In the genomic region with DNA sequence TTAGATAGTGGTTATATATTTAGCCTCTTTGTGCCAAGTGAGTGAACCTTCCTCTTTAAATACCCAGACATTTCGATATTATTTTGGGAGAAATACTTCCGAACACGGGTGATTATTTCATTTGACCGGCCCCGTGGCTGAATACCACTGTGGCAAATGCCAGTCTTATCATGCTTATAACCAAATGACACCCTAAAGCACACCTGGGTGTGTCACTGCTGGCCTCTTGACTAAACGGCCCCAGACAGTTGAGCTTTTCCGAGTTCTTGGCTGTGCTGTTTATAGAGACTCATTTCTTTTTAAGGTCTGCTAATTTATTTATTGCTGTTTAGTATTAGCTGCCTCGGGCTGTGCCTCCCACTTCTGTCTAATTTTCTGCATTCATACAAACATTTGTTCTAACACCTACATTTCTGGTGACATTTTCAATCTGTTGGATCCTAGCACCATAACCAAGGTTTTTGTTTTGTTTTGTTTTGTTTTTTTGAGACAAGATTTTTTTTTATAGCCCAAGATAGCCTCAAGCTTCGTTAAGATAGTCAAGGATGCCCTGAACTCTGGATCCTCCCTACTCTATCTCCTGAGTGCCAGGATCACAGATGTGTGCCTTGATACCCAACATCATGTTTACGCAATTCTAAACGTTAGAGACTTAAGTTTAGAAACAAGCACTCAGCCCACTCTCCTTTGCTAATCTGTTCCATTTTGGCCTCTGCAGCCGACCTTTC, we compare ENCODE assay signal across 20 mouse cellular contexts. TPM values are rescaled to one million over a fixed set of nuclear protein-coding genes. Genes with fewer than 3 reads are reported as not detected.
DNase-seq lines count a peak whose midpoint lies in the region; ATAC-seq and TF ChIP-seq lines count a peak whose summit lies in the region.
"Had no signal": no experiment of that assay in that cellular context is flagged by ENCODE, and none has a peak within 500 bp of the region (broad histone marks: within the 10 kb centered on the region; RNA-seq: fewer than 3 reads in every experiment).

No protein-coding gene starts in this region.

- no peaks in the 10 kb centered on the region for H3K27me3 ChIP-seq in lung, postnatal 0 days (replicated peaks; ENCODE audit: insufficient read depth, low read length)
- H3K27me3 ChIP-seq in liver, embryonic 12.5 days (replicated peaks), result no peaks in the 10 kb centered on the region
- H3K27me3 ChIP-seq in thymus, adult 2 months (ENCODE audit: control insufficient read depth, insufficient read depth, low read length), result no peaks in the 10 kb centered on the region
- no peaks in the 10 kb centered on the region for H3K27me3 ChIP-seq in heart, embryonic 11.5 days (ENCODE audit: control insufficient read depth, insufficient read depth, low read length)
- H3K27me3 ChIP-seq: heart, embryonic 12.5 days; midbrain, embryonic 13.5 days had no signal

- DNase-seq in lung, postnatal 0 days (ENCODE audit: low spot score), result no peak
- DNase-seq in lung, adult 18-20 months, result no peak
- DNase-seq in thymus, adult 2 months, result no peak
- DNase-seq in left cerebral cortex, adult 11 months (ENCODE audit: low spot score), result no peak
- DNase-seq: adrenal gland, postnatal 25 days; cerebellum, adult 11 months; cerebellum, postnatal 10 days; gastrocnemius, postnatal 10 days; heart, adult 11 months; heart, postnatal 14 days; kidney, postnatal 4 days; layer of hippocampus, adult 9-11 months; thymus, postnatal 36 days had no signal

- 49% methylated on average over 12 of the region's 12 CpGs for WGBS in lung, postnatal 0 days
- 47% methylated on average over 12 of the region's 12 CpGs for WGBS in liver, embryonic 12.5 days (ENCODE audit: insufficient replicate concordance)
- 76% methylated on average over 12 of the region's 12 CpGs for WGBS in macrophage (ENCODE audit: missing documents)
- 91% methylated on average over 12 of the region's 12 CpGs for WGBS in thymus, adult 2 months
- WGBS in heart, embryonic 11.5 days (ENCODE audit: insufficient replicate concordance), result 67% methylated on average over 12 of the region's 12 CpGs

- TF ChIP-seq EP300 in lung, postnatal 0 days (IDR thresholded peaks at IDR 0.05), result no peak

- ATAC-seq in lung, postnatal 0 days, result 0 out of 2 replicates have a peak, but pooled peaks have one; percentile 8
- ATAC-seq in liver, embryonic 12.5 days, result peak; percentile 48
- ATAC-seq in heart, embryonic 11.5 days (replicated peaks; ENCODE audit: insufficient number of reproducible peaks, low FRiP score, low TSS enrichment), result no peak
- ATAC-seq: forebrain, embryonic 14.5 days; midbrain, embryonic 13.5 days had no signal

- TF ChIP-seq CTCF in lung, postnatal 0 days (IDR thresholded peaks at IDR 0.05), result no peak
- TF ChIP-seq CTCF in thymus, adult 2 months (IDR thresholded peaks at IDR 0.05; ENCODE audit: borderline replicate concordance, control insufficient read depth, extremely low read depth, insufficient read depth, low read length, poor library complexity), result no peak

- no peak overlapping the region for H3K4me3 ChIP-seq in lung, postnatal 0 days (ENCODE audit: low read depth, low read length)
- no peak overlapping the region for H3K4me3 ChIP-seq in liver, embryonic 12.5 days
- no peak overlapping the region for H3K4me3 ChIP-seq in macrophage (ENCODE audit: inconsistent target)
- H3K4me3 ChIP-seq in thymus, adult 2 months (ENCODE audit: control insufficient read depth, insufficient read depth, low read length), result no peak overlapping the region
- no peak overlapping the region for H3K4me3 ChIP-seq in heart, embryonic 11.5 days (ENCODE audit: low read depth, low read length)
- H3K4me3 ChIP-seq: heart, embryonic 12.5 days; left cerebral cortex, adult 2 months; midbrain, embryonic 13.5 days had no signal

- no peak overlapping the region for H3K9ac ChIP-seq in lung, postnatal 0 days (replicated peaks; ENCODE audit: low read depth)
- no peak overlapping the region for H3K9ac ChIP-seq in liver, embryonic 12.5 days
- no peak overlapping the region for H3K9ac ChIP-seq in heart, embryonic 11.5 days (ENCODE audit: low read depth, low read length)
- H3K9ac ChIP-seq: heart, embryonic 12.5 days; midbrain, embryonic 13.5 days had no signal

- no peaks in the 10 kb centered on the region for H3K9me3 ChIP-seq in lung, postnatal 0 days (ENCODE audit: low read length)
- H3K9me3 ChIP-seq in liver, embryonic 12.5 days (replicated peaks), result no peaks in the 10 kb centered on the region
- H3K9me3 ChIP-seq in heart, embryonic 11.5 days (replicated peaks; ENCODE audit: control insufficient read depth, low read length), result no peaks in the 10 kb centered on the region
- H3K9me3 ChIP-seq: heart, embryonic 12.5 days; midbrain, embryonic 13.5 days had no signal

- H3K4me1 ChIP-seq in lung, postnatal 0 days (ENCODE audit: insufficient read depth, low read depth, low read length), result peaks cover 5% of the 10 kb centered on the region; the same call in 1 of the 2 replicates
- peaks cover 77% of the 10 kb centered on the region for H3K4me1 ChIP-seq in liver, embryonic 12.5 days
- H3K4me1 ChIP-seq in thymus, adult 2 months (replicated peaks; ENCODE audit: control insufficient read depth, insufficient read depth, low read length), result peaks cover 19% of the 10 kb centered on the region
- H3K4me1 ChIP-seq in heart, embryonic 11.5 days (ENCODE audit: control insufficient read depth, insufficient read depth, low read length), result no peaks in the 10 kb centered on the region
- H3K4me1 ChIP-seq: midbrain, embryonic 13.5 days had no signal

- H3K79me2 ChIP-seq in macrophage (ENCODE audit: inconsistent target), result no peaks in the 10 kb centered on the region

- H3K36me3 ChIP-seq in lung, postnatal 0 days (ENCODE audit: insufficient read depth, low read length), result no peaks in the 10 kb centered on the region
- H3K36me3 ChIP-seq in liver, embryonic 12.5 days, result no peaks in the 10 kb centered on the region
- no peaks in the 10 kb centered on the region for H3K36me3 ChIP-seq in macrophage (ENCODE audit: inconsistent target)
- H3K36me3 ChIP-seq in thymus, adult 2 months (ENCODE audit: control insufficient read depth, insufficient read depth, low read length), result no peaks in the 10 kb centered on the region
- H3K36me3 ChIP-seq in heart, embryonic 11.5 days (ENCODE audit: control insufficient read depth, insufficient read depth, low read length), result no peaks in the 10 kb centered on the region
- H3K36me3 ChIP-seq: heart, embryonic 12.5 days; midbrain, embryonic 13.5 days had no signal

- no peak for TF ChIP-seq POLR2A in thymus, adult 2 months (IDR thresholded peaks at IDR 0.05; ENCODE audit: control insufficient read depth, extremely low read depth, insufficient read depth, low read length, poor library complexity)

- no peak overlapping the region for H3K27ac ChIP-seq in lung, postnatal 0 days (ENCODE audit: low read length)
- peak overlapping the region; percentile 67 for H3K27ac ChIP-seq in liver, embryonic 12.5 days
- H3K27ac ChIP-seq in macrophage, result peak overlapping the region; percentile 91; the same call in 1 of the 2 replicates
- H3K27ac ChIP-seq in thymus, adult 2 months (ENCODE audit: control insufficient read depth, insufficient read depth, low read length), result no peak overlapping the region
- H3K27ac ChIP-seq in heart, embryonic 11.5 days (ENCODE audit: low read depth, low read length), result no peak overlapping the region
- H3K27ac ChIP-seq: left cerebral cortex, adult 2 months; midbrain, embryonic 13.5 days had no signal

- no peak overlapping the region for H3K4me2 ChIP-seq in lung, postnatal 0 days (replicated peaks; ENCODE audit: low read depth, low read length)
- H3K4me2 ChIP-seq in liver, embryonic 12.5 days, result peak overlapping the region; percentile 48
- H3K4me2 ChIP-seq in heart, embryonic 11.5 days, result no peak overlapping the region
- H3K4me2 ChIP-seq: heart, embryonic 12.5 days; midbrain, embryonic 13.5 days had no signal

RNA-seq across cellular contexts. Expression of a gene that starts 7.1 kb away (rescaled TPM):
- polyA plus RNA-seq in lung, postnatal 0 days (2015; fragmentation: Nextera tagmentation; extraction: Ambion mirVana), result 57.8 and 61.1 TPM in 2 replicates
- 25.6 and 27.1 TPM in 2 replicates for polyA plus RNA-seq in liver, embryonic 12.5 days (2016; fragmentation: Nextera tagmentation; extraction: Ambion mirVana)
- 1,000 to 10,000 TPM in 5 of 26 experiments, 100 to 1,000 TPM in 21; 271 to 1,208 (median 683) TPM for total RNA-seq in macrophage (2018; cell fraction: chromatin; rRNA removed)
- 100 to 1,000 TPM; 257 to 838 (median 484) TPM for total RNA-seq in macrophage (2018; cell fraction: cytosol; rRNA removed)
- 1,000 to 10,000 TPM in 10 of 26 experiments, 100 to 1,000 TPM in 16; 418 to 1,412 (median 857) TPM for total RNA-seq in macrophage (2018; cell fraction: nucleus; rRNA removed)
- 203 to 517 TPM (median 444 TPM) in 3 replicates for polyA plus RNA-seq in macrophage (2018)
- polyA plus RNA-seq in thymus, adult 2 months (2012; rRNA removed), result 41.0 and 51.4 TPM in 2 replicates
- 13.1 and 13.8 TPM in 2 replicates for polyA plus RNA-seq in heart, embryonic 11.5 days (2014; fragmentation: Nextera tagmentation; extraction: Ambion mirVana)

RNA-seq across cellular contexts. Expression of a gene that starts 56.6 kb away (rescaled TPM):
- 6.7 and 7.0 TPM in 2 replicates for polyA plus RNA-seq in lung, postnatal 0 days (2015; fragmentation: Nextera tagmentation; extraction: Ambion mirVana)
- polyA plus RNA-seq in liver, embryonic 12.5 days (2016; fragmentation: Nextera tagmentation; extraction: Ambion mirVana), result 1.1 and 1.2 TPM in 2 replicates
- 100 to 1,000 TPM in 17 of 26 experiments, 10 to 100 TPM in 9; 73.4 to 206 (median 130) TPM for total RNA-seq in macrophage (2018; cell fraction: chromatin; rRNA removed)
- total RNA-seq in macrophage (2018; cell fraction: cytosol; rRNA removed), result 10 to 100 TPM; 32.7 to 82.9 (median 53.9) TPM
- total RNA-seq in macrophage (2018; cell fraction: nucleus; rRNA removed), result 100 to 1,000 TPM in 18 of 26 experiments, 10 to 100 TPM in 8; 59.7 to 190 (median 119) TPM
- polyA plus RNA-seq in macrophage (2018), result 38.1 to 80.9 TPM (median 46.6 TPM) in 3 replicates
- 12.9 and 18.5 TPM in 2 replicates for polyA plus RNA-seq in thymus, adult 2 months (2012; rRNA removed)
- 0.36 and 1.00 TPM in 2 replicates for polyA plus RNA-seq in heart, embryonic 11.5 days (2014; fragmentation: Nextera tagmentation; extraction: Ambion mirVana)

Comparison
In these comparisons a context has a peak if more than half of its experiments do, and no peak if none do; other contexts are left out.
1. H3K27ac ChIP-seq: peak in liver, embryonic 12.5 days (single experiment) and macrophage (single experiment); none in lung, postnatal 0 days (single experiment), thymus, adult 2 months (single experiment) and heart, embryonic 11.5 days (single experiment).